In genomic region chr4:130915006-130915667, GRCm38 (mm10) we compare ENCODE assay signal across 10 mouse cellular contexts. TPM values are rescaled to one million over a fixed set of nuclear protein-coding genes. Genes with fewer than 3 reads are reported as not detected.
DNase-seq lines count a peak whose midpoint lies in the region; TF ChIP-seq lines count a peak whose summit lies in the region.
"Had no signal": no experiment of that assay in that cellular context is flagged by ENCODE, and none has a peak within 500 bp of the region (broad histone marks: within the 10 kb centered on the region; RNA-seq: fewer than 3 reads in every experiment).

No protein-coding gene starts in this region.

- no peak overlapping the region for H3K27ac ChIP-seq in liver, adult 2 months (replicated peaks; ENCODE audit: insufficient read depth, low read depth, low read length)
- no peak overlapping the region for H3K27ac ChIP-seq in limb, embryonic 10.5 days
- H3K27ac ChIP-seq: limb, embryonic 15.5 days had no signal

- no peaks in the 10 kb centered on the region for H3K79me2 ChIP-seq in liver, adult 2 months (ENCODE audit: control insufficient read depth, insufficient read depth, low read length)

- H3K27me3 ChIP-seq in liver, adult 2 months (ENCODE audit: control insufficient read depth, insufficient read depth, low read length) = no peaks in the 10 kb centered on the region
- peaks cover 13% of the 10 kb centered on the region; the same call in 1 of the 2 replicates for H3K27me3 ChIP-seq in limb, embryonic 10.5 days (ENCODE audit: low read depth, poor library complexity, severe bottlenecking)
- H3K27me3 ChIP-seq: limb, embryonic 15.5 days had no signal

- 55% methylated on average over 12 of the region's 12 CpGs for WGBS in liver, adult 2 months
- WGBS in limb, embryonic 10.5 days = 85% methylated on average over 12 of the region's 12 CpGs

- no peaks in the 10 kb centered on the region for H3K9me3 ChIP-seq in limb, embryonic 10.5 days (replicated peaks)
- H3K9me3 ChIP-seq: limb, embryonic 15.5 days had no signal

- no peaks in the 10 kb centered on the region for H3K4me1 ChIP-seq in liver, adult 2 months (ENCODE audit: control insufficient read depth, insufficient read depth, low read length)
- peaks cover 51% of the 10 kb centered on the region for H3K4me1 ChIP-seq in limb, embryonic 10.5 days

- no peaks in the 10 kb centered on the region for H3K36me3 ChIP-seq in liver, adult 2 months (ENCODE audit: control insufficient read depth, insufficient read depth, low read length)
- H3K36me3 ChIP-seq in limb, embryonic 10.5 days = no peaks in the 10 kb centered on the region
- H3K36me3 ChIP-seq: limb, embryonic 15.5 days had no signal

- no peak for TF ChIP-seq POLR2A in liver, adult 2 months (IDR thresholded peaks at IDR 0.05; ENCODE audit: extremely low read depth, insufficient read depth, low read length)

- TF ChIP-seq CTCF in liver, adult 2 months (IDR thresholded peaks at IDR 0.05; ENCODE audit: low read depth, low read length) = no peak

- peak overlapping the region; percentile 20 for H3K4me3 ChIP-seq in liver, adult 2 months (ENCODE audit: insufficient read depth, low read depth, low read length)
- no peak overlapping the region for H3K4me3 ChIP-seq in limb, embryonic 10.5 days
- H3K4me3 ChIP-seq: limb, embryonic 15.5 days had no signal

- no peak for DNase-seq in liver, adult 2 months (ENCODE audit: extremely low read depth, low read depth, low spot score)
- no peak for DNase-seq in liver
- peak; percentile 21 for DNase-seq in ES-CJ7 (ENCODE audit: low read depth, low spot score)
- DNase-seq in induced T-regulatory cell, adult 2 months (ENCODE audit: low read depth) = peak; percentile 60
- peak; percentile 50 for DNase-seq in thymus, postnatal 0 days (ENCODE audit: low spot score)
- DNase-seq in limb, embryonic 10.5 days (ENCODE audit: low spot score) = no peak
- no peak for DNase-seq in urinary bladder, postnatal 25 days (ENCODE audit: low spot score)

- 0 out of 2 replicates have a peak overlapping the region, but pooled peaks have one; percentile 14 for H3K9ac ChIP-seq in liver, adult 2 months (ENCODE audit: low read depth, low read length)
- H3K9ac ChIP-seq: limb, embryonic 15.5 days had no signal

RNA-seq across cellular contexts. Expression of gene Laptm5, which starts 2.2 kb away (rescaled TPM):
- 4.8 and 5.4 TPM in 2 replicates for total RNA-seq in liver, adult 2 months (2014; rRNA removed)
- 18.9 and 31.5 TPM in 2 replicates for polyA plus RNA-seq in liver, adult 2 months (2012; rRNA removed)
- 668 and 754 TPM in 2 replicates for polyA plus RNA-seq in thymus, postnatal 0 days (2015; fragmentation: Nextera tagmentation; extraction: Ambion mirVana)
- polyA plus RNA-seq in limb, embryonic 10.5 days (2016; fragmentation: Nextera tagmentation; extraction: Ambion mirVana) = 10.5 and 15.4 TPM in 2 replicates

RNA-seq across cellular contexts. Expression of gene Matn1, which starts 29.0 kb away (rescaled TPM):
- not detected in 2 replicates for total RNA-seq in liver, adult 2 months (2014; rRNA removed)
- not detected in 2 replicates for polyA plus RNA-seq in liver, adult 2 months (2012; rRNA removed)
- polyA plus RNA-seq in thymus, postnatal 0 days (2015; fragmentation: Nextera tagmentation; extraction: Ambion mirVana) = 0.44 and 0.48 TPM in 2 replicates
- polyA plus RNA-seq in limb, embryonic 10.5 days (2016; fragmentation: Nextera tagmentation; extraction: Ambion mirVana) = 0.23 TPM in 1 of 2 replicates, not detected in the other
- total RNA-seq: heart, postnatal 25 days; midbrain, postnatal 0 days had no signal

Comparison
In these comparisons a context has a peak if more than half of its experiments do, and no peak if none do; other contexts are left out.
1. DNase-seq: peak in ES-CJ7 (single experiment), induced T-regulatory cell, adult 2 months (single experiment) and thymus, postnatal 0 days (single experiment); none in liver, adult 2 months (single experiment), liver (single experiment), limb, embryonic 10.5 days (single experiment) and urinary bladder, postnatal 25 days (single experiment).
2. RNA of gene Laptm5, which starts 2.2 kb away (polyA plus RNA-seq): 668 to 754 TPM in thymus, postnatal 0 days; 18.9 to 31.5 TPM in liver, adult 2 months and 10.5 to 15.4 TPM in limb, embryonic 10.5 days; every median in the first group is over 10 times any median in the second.